Mouse (Mus musculus) lung, postnatal 0 days (tissue): ENCODE results near the gene Rnf19b.

Source experiments
- CTCF ChIP-seq: IDR thresholded peaks from 2 replicates; pipeline ENCODE4 v1.5.1; 2016; ENCODE audit warnings: antibody characterized with exemption, mild to moderate bottlenecking
- EP300 ChIP-seq: IDR thresholded peaks from 2 replicates; pipeline ENCODE4 v1.6.1; 2016; ENCODE audit warnings: antibody characterized with exemption, mild to moderate bottlenecking, control low read depth

- TF ChIP-seq CTCF (no peak), EP300 (no peak)
These were observed 58.6 kb downstream of the Rnf19b start for GRCm38 (mm10) chr4:129116703-129117102.
